Mouse (Mus musculus): ENCODE results near the gene Eif4a1. TPM values are rescaled to one million over a fixed set of nuclear protein-coding genes. Genes with fewer than 3 reads are reported as not detected.
A peak's percentile ranks its signal among the peaks of the same experiment; 100 is the strongest.

Eif4a1 gene
- polyA plus RNA-seq, 1 experiment = 722 TPM

- no peak for DNase-seq
- peak; percentile 44; the same call in 1 of the 2 replicates for TF ChIP-seq CTCF (IDR thresholded peaks at IDR 0.05; ENCODE audit: borderline replicate concordance, control insufficient read depth, extremely low read depth, insufficient read depth, low read length, poor library complexity)
- TF ChIP-seq POLR2A (IDR thresholded peaks at IDR 0.05; ENCODE audit: control insufficient read depth, extremely low read depth, insufficient read depth, low read length, poor library complexity) = no peak
- Histone ChIP-seq H3K27me3 (ENCODE audit: control insufficient read depth, insufficient read depth, low read length) (no peaks in the 10 kb centered on the region), H3K36me3 (ENCODE audit: control insufficient read depth, insufficient read depth, low read length) (peaks cover 29% of the 10 kb centered on the region), H3K4me1 (replicated peaks; ENCODE audit: control insufficient read depth, insufficient read depth, low read length) (peaks cover 11% of the 10 kb centered on the region), H3K27ac (ENCODE audit: control insufficient read depth, insufficient read depth, low read length) (no peak overlapping the region), H3K4me3 (ENCODE audit: control insufficient read depth, insufficient read depth, low read length) (no peak overlapping the region)
- WGBS = 88% methylated on average over 15 of the region's 15 CpGs
These were observed 14.8 kb downstream of the Eif4a1 start for GRCm38 (mm10) chr11:69657462-69657881.

GRCm38 (mm10) chr11:69656617-69657461, 15.4 kb downstream of the Eif4a1 start:
- WGBS = 85% methylated on average over 10 of the region's 10 CpGs
- peak; percentile 66 for DNase-seq
- TF ChIP-seq POLR2A (IDR thresholded peaks at IDR 0.05; ENCODE audit: control insufficient read depth, extremely low read depth, insufficient read depth, low read length, poor library complexity) (no peak), CTCF (IDR thresholded peaks at IDR 0.05; ENCODE audit: borderline replicate concordance, control insufficient read depth, extremely low read depth, insufficient read depth, low read length, poor library complexity) (no peak)
- Histone ChIP-seq H3K27me3 (ENCODE audit: control insufficient read depth, insufficient read depth, low read length) (no peaks in the 10 kb centered on the region), H3K27ac (ENCODE audit: control insufficient read depth, insufficient read depth, low read length) (no peak overlapping the region), H3K36me3 (ENCODE audit: control insufficient read depth, insufficient read depth, low read length) (peaks cover 35% of the 10 kb centered on the region), H3K4me1 (replicated peaks; ENCODE audit: control insufficient read depth, insufficient read depth, low read length) (peaks cover 10% of the 10 kb centered on the region), H3K4me3 (ENCODE audit: control insufficient read depth, insufficient read depth, low read length) (no peak overlapping the region)

- TF ChIP-seq POLR2A (IDR thresholded peaks at IDR 0.05; ENCODE audit: control insufficient read depth, extremely low read depth, insufficient read depth, low read length, poor library complexity) (no peak), CTCF (IDR thresholded peaks at IDR 0.05; ENCODE audit: borderline replicate concordance, control insufficient read depth, extremely low read depth, insufficient read depth, low read length, poor library complexity) (no peak)
- Histone ChIP-seq H3K27ac (ENCODE audit: control insufficient read depth, insufficient read depth, low read length) (no peak overlapping the region), H3K4me1 (replicated peaks; ENCODE audit: control insufficient read depth, insufficient read depth, low read length) (0 out of 2 replicates have a peak, but pooled peaks cover 3% of the 10 kb centered on the region), H3K4me3 (ENCODE audit: control insufficient read depth, insufficient read depth, low read length) (no peak overlapping the region), H3K36me3 (ENCODE audit: control insufficient read depth, insufficient read depth, low read length) (peaks cover 43% of the 10 kb centered on the region), H3K27me3 (ENCODE audit: control insufficient read depth, insufficient read depth, low read length) (no peaks in the 10 kb centered on the region)
- 95% methylated on average over 5 of the region's 5 CpGs for WGBS
- no peak for DNase-seq
These were observed 16.2 kb downstream of the Eif4a1 start for GRCm38 (mm10) chr11:69656065-69656455.

- Histone ChIP-seq H3K27ac (ENCODE audit: control insufficient read depth, insufficient read depth, low read length) (no peak within 1 kb of the TSS), H3K4me3 (ENCODE audit: control insufficient read depth, insufficient read depth, low read length) (no peak within 1 kb of the TSS), H3K36me3 (ENCODE audit: control insufficient read depth, insufficient read depth, low read length) (peaks cover 49% of the 10 kb centered on the region), H3K4me1 (replicated peaks; ENCODE audit: control insufficient read depth, insufficient read depth, low read length) (0 out of 2 replicates have a peak, but pooled peaks cover 3% of the 10 kb centered on the region), H3K27me3 (ENCODE audit: control insufficient read depth, insufficient read depth, low read length) (no peaks in the 10 kb centered on the region)
- TF ChIP-seq POLR2A (IDR thresholded peaks at IDR 0.05; ENCODE audit: control insufficient read depth, extremely low read depth, insufficient read depth, low read length, poor library complexity) (no peak), CTCF (IDR thresholded peaks at IDR 0.05; ENCODE audit: borderline replicate concordance, control insufficient read depth, extremely low read depth, insufficient read depth, low read length, poor library complexity) (peak; percentile 72; the same call in 1 of the 2 replicates)
- DNase-seq = no peak
- WGBS = 74% methylated on average over 34 of the region's 34 CpGs
These were observed 16.8 kb downstream of the Eif4a1 start, which contains the start of gene Sox15 for GRCm38 (mm10) chr11:69655264-69656064. TSS of gene Sox15 (plus strand) at chr11:69655314.

GRCm38 (mm10) chr11:69654760-69655159, 17.5 kb downstream of the Eif4a1 start:
- Histone ChIP-seq H3K4me3 (ENCODE audit: control insufficient read depth, insufficient read depth, low read length) (no peak overlapping the region), H3K36me3 (ENCODE audit: control insufficient read depth, insufficient read depth, low read length) (peaks cover 56% of the 10 kb centered on the region), H3K4me1 (replicated peaks; ENCODE audit: control insufficient read depth, insufficient read depth, low read length) (0 out of 2 replicates have a peak, but pooled peaks cover 3% of the 10 kb centered on the region), H3K27me3 (ENCODE audit: control insufficient read depth, insufficient read depth, low read length) (no peaks in the 10 kb centered on the region), H3K27ac (ENCODE audit: control insufficient read depth, insufficient read depth, low read length) (no peak overlapping the region)
- DNase-seq = no peak
- 51% methylated on average over 9 of the region's 9 CpGs for WGBS
- TF ChIP-seq POLR2A (IDR thresholded peaks at IDR 0.05; ENCODE audit: control insufficient read depth, extremely low read depth, insufficient read depth, low read length, poor library complexity) (no peak), CTCF (IDR thresholded peaks at IDR 0.05; ENCODE audit: borderline replicate concordance, control insufficient read depth, extremely low read depth, insufficient read depth, low read length, poor library complexity) (no peak)

- H3K36me3 ChIP-seq (ENCODE audit: control insufficient read depth, insufficient read depth, low read length) = peaks cover 61% of the 10 kb centered on the region
- TF ChIP-seq POLR2A (IDR thresholded peaks at IDR 0.05; ENCODE audit: control insufficient read depth, extremely low read depth, insufficient read depth, low read length, poor library complexity) (no peak), CTCF (IDR thresholded peaks at IDR 0.05; ENCODE audit: borderline replicate concordance, control insufficient read depth, extremely low read depth, insufficient read depth, low read length, poor library complexity) (no peak)
- WGBS = 97% methylated on average over 5 of the region's 5 CpGs
- 0 out of 2 replicates have a peak, but pooled peaks cover 3% of the 10 kb centered on the region for H3K4me1 ChIP-seq (replicated peaks; ENCODE audit: control insufficient read depth, insufficient read depth, low read length)
- no peak for DNase-seq
- no peak overlapping the region for H3K27ac ChIP-seq (ENCODE audit: control insufficient read depth, insufficient read depth, low read length)
- H3K4me3 ChIP-seq (ENCODE audit: control insufficient read depth, insufficient read depth, low read length) = no peak overlapping the region
- H3K27me3 ChIP-seq (ENCODE audit: control insufficient read depth, insufficient read depth, low read length) = no peaks in the 10 kb centered on the region
These were observed 18.8 kb downstream of the Eif4a1 start for GRCm38 (mm10) chr11:69653399-69653798.

Data from thymus, adult 2 months (tissue).